Mouse (Mus musculus): ENCODE measurements around the gene Fuca1. TPM values are rescaled to one million over a fixed set of nuclear protein-coding genes. Genes with fewer than 3 reads are reported as not detected.

Gene Fuca1
- polyA plus RNA-seq, 1 experiment from 2014 or later = 76.4 TPM

GRCm38 (mm10) chr4:135880018-135880417 lies 40.5 kb upstream of the Fuca1 start:
- H3K4me3 ChIP-seq = no peak overlapping the region
- no peak overlapping the region for H3K27ac ChIP-seq
- no peak overlapping the region for H3K9ac ChIP-seq
- H3K9me3 ChIP-seq = no peaks in the 10 kb centered on the region
- no peaks in the 10 kb centered on the region for H3K27me3 ChIP-seq
- 87% methylated on average over 6 of the region's 6 CpGs for WGBS
- peaks cover 32% of the 10 kb centered on the region for H3K4me1 ChIP-seq
- no peak overlapping the region for H3K4me2 ChIP-seq
- no peak for ATAC-seq (ENCODE audit: borderline replicate concordance, extremely low read depth, low FRiP score, low TSS enrichment)
- no peaks in the 10 kb centered on the region for H3K36me3 ChIP-seq

- H3K4me2 ChIP-seq = no peak overlapping the region
- H3K9me3 ChIP-seq = no peaks in the 10 kb centered on the region
- peaks cover 26% of the 10 kb centered on the region for H3K4me1 ChIP-seq
- ATAC-seq (ENCODE audit: borderline replicate concordance, extremely low read depth, low FRiP score, low TSS enrichment) = no peak
- H3K9ac ChIP-seq = no peak overlapping the region
- H3K4me3 ChIP-seq = no peak overlapping the region
- no peaks in the 10 kb centered on the region for H3K27me3 ChIP-seq
- H3K27ac ChIP-seq = no peak overlapping the region
- WGBS = 78% methylated on average over 10 of the region's 10 CpGs
- no peaks in the 10 kb centered on the region for H3K36me3 ChIP-seq
These were observed 40.0 kb upstream of the Fuca1 start for GRCm38 (mm10) chr4:135880576-135880975.

- Histone ChIP-seq H3K9ac (no peak overlapping the region), H3K27me3 (no peaks in the 10 kb centered on the region), H3K4me1 (peaks cover 12% of the 10 kb centered on the region), H3K4me3 (no peak overlapping the region), H3K4me2 (no peak overlapping the region), H3K9me3 (no peaks in the 10 kb centered on the region), H3K27ac (no peak overlapping the region), H3K36me3 (no peaks in the 10 kb centered on the region)
- ATAC-seq (ENCODE audit: borderline replicate concordance, extremely low read depth, low FRiP score, low TSS enrichment) = no peak
- 56% methylated on average over 6 of the region's 6 CpGs for WGBS
These were observed 38.5 kb upstream of the Fuca1 start for GRCm38 (mm10) chr4:135882023-135882422.

- Histone ChIP-seq H3K4me3 (no peak overlapping the region), H3K36me3 (no peaks in the 10 kb centered on the region), H3K27me3 (no peaks in the 10 kb centered on the region), H3K9ac (no peak overlapping the region), H3K4me2 (no peak overlapping the region), H3K4me1 (0 out of 2 replicates have a peak, but pooled peaks cover 10% of the 10 kb centered on the region), H3K9me3 (no peaks in the 10 kb centered on the region), H3K27ac (no peak overlapping the region)
- no peak for ATAC-seq (ENCODE audit: borderline replicate concordance, extremely low read depth, low FRiP score, low TSS enrichment)
- WGBS = 18% methylated on average over 10 of the region's 10 CpGs
These were observed 37.1 kb upstream of the Fuca1 start for GRCm38 (mm10) chr4:135883401-135883851.

- no peak overlapping the region for H3K27ac ChIP-seq
These were observed 36.5 kb upstream of the Fuca1 start for GRCm38 (mm10) chr4:135883881-135884516.

GRCm38 (mm10) chr4:135884531-135884930 lies 36.0 kb upstream of the Fuca1 start:
- H3K9ac ChIP-seq = no peak overlapping the region
- no peaks in the 10 kb centered on the region for H3K36me3 ChIP-seq
- H3K4me2 ChIP-seq = no peak overlapping the region
- H3K4me1 ChIP-seq = 0 out of 2 replicates have a peak, but pooled peaks cover 10% of the 10 kb centered on the region
- no peak overlapping the region for H3K4me3 ChIP-seq
- H3K27me3 ChIP-seq = no peaks in the 10 kb centered on the region
- no peaks in the 10 kb centered on the region for H3K9me3 ChIP-seq
- no peak overlapping the region for H3K27ac ChIP-seq
- WGBS = 77% methylated on average over 6 of the region's 6 CpGs
- ATAC-seq (ENCODE audit: borderline replicate concordance, extremely low read depth, low FRiP score, low TSS enrichment) = no peak

More at GRCm38 (mm10) chr4:135883881-135884516, 36.5 kb upstream of the Fuca1 start:
- Histone ChIP-seq H3K4me2 (no peak overlapping the region), H3K4me1 (0 out of 2 replicates have a peak, but pooled peaks cover 10% of the 10 kb centered on the region), H3K9me3 (no peaks in the 10 kb centered on the region), H3K9ac (no peak overlapping the region), H3K36me3 (no peaks in the 10 kb centered on the region), H3K4me3 (no peak overlapping the region), H3K27me3 (no peaks in the 10 kb centered on the region)
- 45% methylated on average over 7 of the region's 7 CpGs for WGBS
- ATAC-seq (ENCODE audit: borderline replicate concordance, extremely low read depth, low FRiP score, low TSS enrichment) = no peak

- Histone ChIP-seq H3K27me3 (no peaks in the 10 kb centered on the region), H3K4me1 (0 out of 2 replicates have a peak, but pooled peaks cover 10% of the 10 kb centered on the region), H3K4me3 (no peak overlapping the region), H3K9ac (no peak overlapping the region), H3K9me3 (no peaks in the 10 kb centered on the region), H3K27ac (no peak overlapping the region), H3K36me3 (no peaks in the 10 kb centered on the region), H3K4me2 (no peak overlapping the region)
- no peak for ATAC-seq (ENCODE audit: borderline replicate concordance, extremely low read depth, low FRiP score, low TSS enrichment)
- WGBS = 90% methylated on average over 12 of the region's 12 CpGs
These were observed 34.9 kb upstream of the Fuca1 start for GRCm38 (mm10) chr4:135885676-135886075.

GRCm38 (mm10) chr4:135886184-135886583 lies 34.4 kb upstream of the Fuca1 start:
- Histone ChIP-seq H3K4me1 (0 out of 2 replicates have a peak, but pooled peaks cover 10% of the 10 kb centered on the region), H3K27ac (no peak overlapping the region), H3K9me3 (no peaks in the 10 kb centered on the region), H3K4me3 (no peak overlapping the region), H3K4me2 (no peak overlapping the region), H3K27me3 (no peaks in the 10 kb centered on the region), H3K9ac (no peak overlapping the region), H3K36me3 (no peaks in the 10 kb centered on the region)
- ATAC-seq (ENCODE audit: borderline replicate concordance, extremely low read depth, low FRiP score, low TSS enrichment) = no peak
- 75% methylated on average over 4 of the region's 4 CpGs for WGBS

- 88% methylated on average over 24 of the region's 24 CpGs for WGBS
- Histone ChIP-seq H3K27me3 (no peaks in the 10 kb centered on the region), H3K4me3 (no peak overlapping the region), H3K9me3 (no peaks in the 10 kb centered on the region), H3K36me3 (no peaks in the 10 kb centered on the region), H3K27ac (no peak overlapping the region), H3K9ac (no peak overlapping the region), H3K4me1 (0 out of 2 replicates have a peak, but pooled peaks cover 5% of the 10 kb centered on the region), H3K4me2 (no peak overlapping the region)
- ATAC-seq (ENCODE audit: borderline replicate concordance, extremely low read depth, low FRiP score, low TSS enrichment) = no peak
These were observed 32.0 kb upstream of the Fuca1 start for GRCm38 (mm10) chr4:135888448-135889057.

GRCm38 (mm10) chr4:135889146-135889883 lies 31.2 kb upstream of the Fuca1 start:
- Histone ChIP-seq H3K27ac (no peak overlapping the region), H3K4me2 (no peak overlapping the region), H3K4me3 (no peak overlapping the region), H3K9me3 (no peaks in the 10 kb centered on the region), H3K36me3 (no peaks in the 10 kb centered on the region), H3K4me1 (no peaks in the 10 kb centered on the region), H3K9ac (no peak overlapping the region), H3K27me3 (no peaks in the 10 kb centered on the region)
- no peak for ATAC-seq (ENCODE audit: borderline replicate concordance, extremely low read depth, low FRiP score, low TSS enrichment)
- WGBS = 74% methylated on average over 7 of the region's 7 CpGs

GRCm38 (mm10) chr4:135889884-135890283 lies 30.7 kb upstream of the Fuca1 start:
- H3K9me3 ChIP-seq = no peaks in the 10 kb centered on the region
- H3K36me3 ChIP-seq = no peaks in the 10 kb centered on the region
- no peaks in the 10 kb centered on the region for H3K27me3 ChIP-seq
- H3K4me3 ChIP-seq = no peak overlapping the region
- H3K27ac ChIP-seq = no peak overlapping the region
- no peak overlapping the region for H3K4me2 ChIP-seq
- H3K9ac ChIP-seq = no peak overlapping the region
- no peaks in the 10 kb centered on the region for H3K4me1 ChIP-seq
- ATAC-seq (ENCODE audit: borderline replicate concordance, extremely low read depth, low FRiP score, low TSS enrichment) = no peak
- WGBS = 7% methylated on average over 4 of the region's 4 CpGs

- H3K9me3 ChIP-seq = no peaks in the 10 kb centered on the region
- H3K4me1 ChIP-seq = no peaks in the 10 kb centered on the region
- no peak overlapping the region for H3K9ac ChIP-seq
- H3K36me3 ChIP-seq = no peaks in the 10 kb centered on the region
- H3K4me3 ChIP-seq = no peak overlapping the region
- no peak for ATAC-seq (ENCODE audit: borderline replicate concordance, extremely low read depth, low FRiP score, low TSS enrichment)
- 66% methylated on average over 2 of the region's 2 CpGs for WGBS
- H3K27me3 ChIP-seq = no peaks in the 10 kb centered on the region
- H3K27ac ChIP-seq = no peak overlapping the region
- no peak overlapping the region for H3K4me2 ChIP-seq
These were observed 29.0 kb upstream of the Fuca1 start for GRCm38 (mm10) chr4:135891539-135891938.
